Mouse (Mus musculus) spleen, postnatal 36 days (tissue): ENCODE results near the gene Mcm5.

Experiments used
- DNase-seq, 2 experiments: peaks; one replicate each; pipeline ENCODE4 v3.0.0; 2022; ENCODE audit warnings: low spot score in 2 of 2, mixed read lengths in 1 of 2

The Mcm5 gene

GRCm38 (mm10) chr8:75172009-75172685, 62.8 kb downstream of the Mcm5 start:
- DNase-seq: no peak
